Mouse (Mus musculus) hindbrain, embryonic 14.5 days (tissue): ENCODE measurements around the gene Slc48a1. TPM values are rescaled to one million over a fixed set of nuclear protein-coding genes. Genes with fewer than 3 reads are reported as not detected.

Experiments
- ATAC-seq: fragments of 200-750 bp; cut with Nextera tagmentation; 2 replicates; pipeline ENCODE4 v1.8.0; 2017; ENCODE audit warnings: moderate number of reproducible peaks, mild to moderate bottlenecking, moderate TSS enrichment, moderate library complexity; ENCODE audit not compliant: low FRiP score
- DNase-seq: peaks from one replicate; pipeline ENCODE4 v3.0.0-alpha.2; 2015; ENCODE audit warnings: low spot score
- H3K27ac ChIP-seq: fragments of 300-500 bp; sonication (generic); 2 replicates; pipeline ENCODE4 v1.5.1; 2014; ENCODE audit warnings: mild to moderate bottlenecking, moderate library complexity
- H3K27me3 ChIP-seq: fragments of 300-500 bp; sonication (generic); 2 replicates; pipeline ENCODE4 v1.6.1; 2014; ENCODE audit warnings: mild to moderate bottlenecking, low read length, mixed read lengths; ENCODE audit not compliant: control insufficient read depth, insufficient read depth
- H3K36me3 ChIP-seq: fragments of 300-500 bp; sonication (generic); replicated peaks from 2 replicates; pipeline ENCODE4 v1.6.1; 2014; ENCODE audit not compliant: control insufficient read depth, insufficient read depth
- H3K4me1 ChIP-seq: fragments of 300-500 bp; sonication (generic); replicated peaks from 2 replicates; pipeline ENCODE4 v1.6.1; 2014; ENCODE audit warnings: antibody characterized with exemption, low read length, mixed read lengths; ENCODE audit not compliant: control insufficient read depth, insufficient read depth
- H3K4me2 ChIP-seq: fragments of 300-500 bp; sonication (generic); replicated peaks from 2 replicates; pipeline ENCODE4 v1.6.1; 2014; ENCODE audit warnings: mild to moderate bottlenecking, moderate library complexity
- H3K4me3 ChIP-seq: fragments of 300-500 bp; sonication (generic); replicated peaks from 2 replicates; pipeline ENCODE4 v1.5.1; 2014; ENCODE audit warnings: mild to moderate bottlenecking, low read length
- H3K9ac ChIP-seq: fragments of 300-500 bp; sonication (generic); 2 replicates; pipeline ENCODE4 v1.6.1; 2014
- H3K9me3 ChIP-seq: fragments of 300-500 bp; sonication (generic); 2 replicates; pipeline ENCODE4 v1.6.1; 2016; ENCODE audit warnings: low read length; ENCODE audit not compliant: control insufficient read depth
- WGBS: fragments of 180-500 bp; shearing (Covaris S2); extraction: QIAGEN DNeasy Blood & Tissue Kit; methylation state at CpG from one replicate; pipeline ENCODE4 v1.1.7; 2014; 5-methylcytosine and 5-hydroxymethylcytosine counted together
- polyA plus RNA-seq: library from polyadenylated mRNA; unstranded; fragments of >200 nt; fragmentation: Nextera tagmentation; extraction: Ambion mirVana; gene quantifications from 2 replicates; pipeline ENCODE4 v1.2.1, GENCODE M21; 2014

The Slc48a1 gene
- polyA plus RNA-seq, 1 experiment from 2014 or later: 92.6 TPM

DNA sequence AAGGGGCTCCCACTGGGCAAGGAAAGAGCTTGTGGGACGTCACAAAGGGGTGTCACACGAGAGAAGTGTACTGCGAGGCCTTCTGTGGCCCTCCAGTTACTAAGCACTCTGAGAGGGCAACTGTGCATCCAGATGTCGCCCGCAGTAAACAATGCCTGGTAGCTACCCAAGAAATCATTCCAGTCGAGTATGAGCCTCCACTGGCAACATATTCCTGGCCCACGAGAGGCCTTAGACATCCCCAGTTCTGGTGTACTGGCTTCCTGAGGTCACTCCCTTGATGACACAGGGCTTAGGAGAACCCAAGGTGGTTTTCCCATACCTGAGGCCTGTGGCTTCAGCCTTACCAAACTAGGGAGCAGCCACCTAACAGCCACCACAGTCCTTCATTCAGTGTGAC is 34.6 kb downstream of the Slc48a1 start:
- Histone ChIP-seq H3K27me3 (no peaks in the 10 kb centered on the region), H3K4me1 (peaks cover 31% of the 10 kb centered on the region), H3K4me3 (no peak overlapping the region), H3K9me3 (no peaks in the 10 kb centered on the region), H3K4me2 (no peak overlapping the region), H3K9ac (peak overlapping the region; percentile 5; the same call in 1 of the 2 replicates), H3K36me3 (peaks cover 26% of the 10 kb centered on the region), H3K27ac (peak overlapping the region; percentile 75)
- ATAC-seq (no peak), DNase-seq (no peak)
- WGBS: 58% methylated on average over 7 of the region's 7 CpGs

DNA sequence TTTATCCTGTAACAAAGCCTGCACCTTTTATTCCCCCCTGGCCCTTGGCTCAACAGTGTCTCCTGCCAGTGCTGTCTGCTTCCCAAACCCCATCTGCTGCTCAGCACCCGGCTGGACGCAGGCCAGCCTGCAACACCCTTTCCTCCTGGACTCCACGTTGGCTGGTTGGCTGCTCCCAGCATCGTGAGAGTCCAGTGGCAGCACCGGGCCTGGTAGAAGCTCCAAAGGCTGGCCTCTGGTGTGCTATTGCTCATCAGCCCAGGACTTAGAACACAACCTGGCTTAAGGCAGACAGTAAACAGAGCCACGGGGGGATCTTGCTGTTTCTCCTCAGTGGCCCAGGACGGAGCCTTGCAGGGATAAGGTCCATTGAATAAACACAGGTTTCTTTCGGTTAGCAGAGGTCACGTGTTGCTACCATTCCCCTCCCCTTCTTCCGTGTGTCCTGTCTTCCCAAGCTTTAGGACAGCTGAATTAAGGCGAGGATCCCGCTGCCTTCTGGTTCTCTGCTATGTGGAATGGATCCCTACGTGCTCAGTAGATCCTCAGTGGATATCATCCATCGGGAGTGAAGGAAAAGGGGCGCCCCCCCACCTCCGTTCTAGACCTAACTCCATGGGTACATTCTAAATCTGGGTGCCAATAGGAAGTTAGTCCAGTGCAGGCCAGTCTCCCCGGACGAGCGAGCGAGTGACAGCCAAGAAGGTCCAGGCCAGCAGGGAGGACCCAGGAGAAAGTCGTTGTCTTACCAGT is 35.3 kb downstream of the Slc48a1 start:
- ATAC-seq (no peak), DNase-seq (no peak)
- Histone ChIP-seq H3K4me2 (no peak overlapping the region), H3K9me3 (no peaks in the 10 kb centered on the region), H3K27me3 (no peaks in the 10 kb centered on the region), H3K4me3 (no peak overlapping the region), H3K4me1 (peaks cover 31% of the 10 kb centered on the region), H3K27ac (peak overlapping the region; percentile 75; the same call in 1 of the 2 replicates), H3K36me3 (peaks cover 19% of the 10 kb centered on the region), H3K9ac (peak overlapping the region; percentile 5; the same call in 1 of the 2 replicates)
- WGBS: 52% methylated on average over 21 of the region's 21 CpGs

DNA sequence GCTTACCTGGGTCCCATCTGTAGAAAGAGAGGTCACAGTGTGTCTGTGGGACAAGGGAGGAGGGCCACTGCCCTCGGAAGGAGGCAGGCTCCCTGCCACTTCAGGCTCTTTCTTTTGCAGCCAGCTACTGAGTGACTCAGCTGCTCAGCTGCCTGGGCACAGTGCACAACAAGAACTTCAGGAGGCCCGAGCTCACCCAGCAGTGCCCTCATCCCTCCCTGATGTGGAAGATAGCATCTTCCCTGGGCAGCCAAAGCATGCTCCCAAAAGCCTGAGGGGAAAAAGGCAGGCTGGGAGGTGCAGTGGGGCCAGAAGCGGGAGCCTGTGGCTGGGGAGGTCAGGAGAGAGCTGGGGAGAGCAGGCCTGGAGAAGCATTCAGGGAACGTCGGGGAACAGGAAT is 36.4 kb downstream of the Slc48a1 start:
- H3K9me3 ChIP-seq: no peaks in the 10 kb centered on the region
- H3K27me3 ChIP-seq: no peaks in the 10 kb centered on the region
- WGBS: 53% methylated on average over 5 of the region's 5 CpGs
- H3K27ac ChIP-seq: no peak overlapping the region
- ATAC-seq (no peak), DNase-seq (no peak)
- peaks cover 10% of the 10 kb centered on the region for H3K36me3 ChIP-seq
- peaks cover 31% of the 10 kb centered on the region for H3K4me1 ChIP-seq
- no peak overlapping the region for H3K9ac ChIP-seq
- H3K4me3 ChIP-seq: no peak overlapping the region
- H3K4me2 ChIP-seq: no peak overlapping the region

DNA sequence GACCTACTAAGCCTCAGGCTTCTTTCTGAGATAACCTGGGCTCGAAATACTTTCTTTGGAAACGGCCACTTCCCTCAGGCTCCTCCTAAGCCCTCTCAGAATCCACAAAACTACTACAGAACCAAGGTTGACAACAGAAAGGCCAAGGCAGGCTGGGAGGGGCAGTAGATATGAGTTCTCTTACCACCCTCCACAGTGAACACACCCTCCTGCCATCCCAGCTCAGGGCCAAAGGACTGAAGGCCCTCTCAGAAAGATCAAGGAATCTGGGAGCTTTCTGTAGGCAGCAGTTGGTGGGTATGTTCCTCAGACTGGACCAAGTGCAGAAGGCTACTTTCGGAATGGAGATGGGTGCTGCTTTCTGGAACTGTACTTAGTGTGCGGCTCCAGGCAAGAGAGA is 36.9 kb downstream of the Slc48a1 start:
- DNase-seq: no peak
- Histone ChIP-seq H3K4me3 (no peak overlapping the region), H3K36me3 (peaks cover 5% of the 10 kb centered on the region), H3K4me1 (peaks cover 31% of the 10 kb centered on the region), H3K9ac (no peak overlapping the region), H3K9me3 (no peaks in the 10 kb centered on the region), H3K4me2 (no peak overlapping the region), H3K27ac (no peak overlapping the region), H3K27me3 (no peaks in the 10 kb centered on the region)
- WGBS: 97% methylated on average over 4 of the region's 4 CpGs
- no peak for ATAC-seq

DNA sequence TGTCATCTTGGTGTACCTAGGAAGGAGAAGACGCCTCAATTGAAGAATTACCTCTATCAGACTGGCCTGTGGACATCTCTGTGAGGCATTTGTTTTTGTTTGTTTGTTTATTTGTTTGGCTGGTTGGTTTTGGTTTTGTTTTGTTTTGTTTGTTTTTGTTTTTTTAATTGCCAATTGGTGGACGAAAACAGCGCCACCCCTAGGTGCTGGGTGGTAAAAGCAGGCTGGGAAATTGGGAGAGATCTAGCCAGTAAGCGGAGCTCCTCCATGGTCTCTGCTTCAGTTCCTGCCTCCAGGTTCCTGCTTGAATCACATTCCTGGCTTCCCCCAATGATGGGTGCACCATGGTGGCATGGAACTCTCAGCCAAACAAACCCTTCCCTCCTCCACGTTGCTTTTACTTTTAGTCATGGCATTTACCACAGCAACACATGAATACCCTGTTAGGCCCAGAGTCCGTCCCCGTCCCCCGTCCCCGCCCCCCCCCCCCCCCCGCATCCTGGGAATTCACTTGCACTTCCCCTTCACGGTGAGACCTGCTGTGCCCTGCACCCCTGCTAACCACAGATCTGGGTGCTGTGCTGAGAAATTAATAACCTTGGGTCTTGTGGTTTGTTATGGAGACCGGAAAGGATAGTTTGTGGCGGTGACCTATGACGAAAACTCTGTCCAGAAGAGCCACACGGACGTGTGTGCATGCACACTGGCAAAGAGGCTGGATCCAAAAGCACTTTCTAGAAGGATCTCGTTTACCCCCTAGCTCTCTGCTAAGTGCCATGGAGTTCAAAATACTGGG is 38.1 kb downstream of the Slc48a1 start:
- H3K4me1 ChIP-seq: peaks cover 31% of the 10 kb centered on the region
- no peak overlapping the region for H3K9ac ChIP-seq
- DNase-seq: no peak
- no peak overlapping the region for H3K4me3 ChIP-seq
- no peak for ATAC-seq
- no peak overlapping the region for H3K4me2 ChIP-seq
- no peaks in the 10 kb centered on the region for H3K27me3 ChIP-seq
- H3K27ac ChIP-seq: no peak overlapping the region
- no peaks in the 10 kb centered on the region for H3K36me3 ChIP-seq
- H3K9me3 ChIP-seq: no peaks in the 10 kb centered on the region
- WGBS: 91% methylated on average over 17 of the region's 17 CpGs

DNA sequence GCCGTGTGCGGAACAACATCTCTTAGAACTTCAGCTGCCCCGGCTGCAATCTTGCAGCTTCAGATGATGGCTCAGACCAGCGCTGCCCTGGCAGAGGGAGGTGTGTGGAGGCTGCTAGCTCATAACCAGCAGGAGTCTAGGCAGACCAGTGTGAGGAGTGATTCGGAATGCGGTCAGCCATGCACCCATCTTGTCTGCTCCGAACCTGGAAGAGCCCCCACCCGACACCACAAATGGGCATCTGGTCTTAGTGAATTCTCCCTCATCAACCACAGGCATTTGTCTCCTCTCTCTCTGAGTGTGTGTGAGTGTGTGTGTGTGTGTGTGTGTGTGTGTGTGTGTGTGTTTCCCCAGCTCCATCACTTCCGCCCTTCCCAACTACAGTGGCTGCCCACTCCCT is 41.6 kb downstream of the Slc48a1 start:
- Histone ChIP-seq H3K27ac (no peak overlapping the region), H3K4me1 (peaks cover 20% of the 10 kb centered on the region), H3K4me2 (no peak overlapping the region), H3K36me3 (no peaks in the 10 kb centered on the region), H3K9ac (no peak overlapping the region), H3K27me3 (no peaks in the 10 kb centered on the region), H3K9me3 (no peaks in the 10 kb centered on the region), H3K4me3 (no peak overlapping the region)
- 82% methylated on average over 9 of the region's 9 CpGs for WGBS
- ATAC-seq (no peak), DNase-seq (no peak)

DNA sequence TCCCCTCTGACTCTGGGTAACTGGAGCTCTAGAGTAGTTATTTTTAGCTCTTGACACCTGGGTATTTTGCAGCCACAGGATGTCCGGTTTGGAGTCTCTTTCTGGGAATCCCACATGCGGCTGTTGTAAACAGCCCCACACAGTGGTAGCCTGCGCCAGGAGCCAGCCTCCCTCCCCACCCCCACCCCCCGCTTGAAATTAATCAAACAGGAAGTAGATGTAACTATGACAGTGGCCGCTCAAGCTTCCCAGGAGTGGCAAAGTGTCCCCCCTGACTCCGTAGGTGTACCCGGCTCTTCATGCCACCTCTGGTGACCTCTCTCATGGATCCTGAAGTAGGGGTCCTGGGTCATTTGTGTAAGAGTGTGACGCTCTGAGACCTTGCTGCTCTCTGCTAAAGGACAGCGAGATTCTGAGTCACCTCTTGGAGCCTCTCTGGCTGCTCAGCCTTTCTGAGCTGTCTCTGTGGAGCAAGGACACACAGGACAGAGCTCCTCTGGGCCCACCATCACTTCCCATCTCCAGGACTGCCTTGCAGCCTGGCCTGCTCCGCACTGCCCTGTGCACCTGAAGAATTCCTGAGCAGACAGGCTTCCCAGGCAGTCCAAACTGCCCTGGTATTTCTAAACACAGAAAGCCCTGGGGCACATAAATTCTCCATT is 43.1 kb downstream of the Slc48a1 start:
- H3K9me3 ChIP-seq: no peaks in the 10 kb centered on the region
- no peak overlapping the region for H3K27ac ChIP-seq
- H3K4me2 ChIP-seq: no peak overlapping the region
- H3K4me1 ChIP-seq: peaks cover 34% of the 10 kb centered on the region
- no peak for ATAC-seq
- 69% methylated on average over 10 of the region's 10 CpGs for WGBS
- no peaks in the 10 kb centered on the region for H3K27me3 ChIP-seq
- H3K36me3 ChIP-seq: 0 out of 2 replicates have a peak, but pooled peaks cover 2% of the 10 kb centered on the region
- no peak overlapping the region for H3K4me3 ChIP-seq
- H3K9ac ChIP-seq: no peak overlapping the region
- DNase-seq: no peak

DNA sequence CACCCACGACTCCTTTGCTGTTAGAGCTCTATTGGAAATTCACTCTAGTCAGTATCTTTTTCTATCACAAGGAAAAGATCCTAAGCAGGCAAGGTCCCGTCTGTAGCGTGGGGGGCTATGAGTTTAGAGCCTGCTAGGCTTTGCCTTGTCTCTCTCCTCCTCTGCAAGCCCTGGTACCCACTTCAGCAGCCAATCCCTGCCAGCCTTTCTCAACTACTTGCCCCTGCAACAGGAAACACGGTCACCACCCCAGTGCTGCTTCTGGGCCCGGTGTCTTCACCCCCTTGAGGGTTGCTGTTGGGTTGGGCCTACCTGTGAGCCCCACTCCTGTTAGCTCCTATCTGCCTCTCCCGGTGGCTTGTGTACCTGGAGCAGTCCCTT is 43.7 kb downstream of the Slc48a1 start:
- Histone ChIP-seq H3K27me3 (no peaks in the 10 kb centered on the region), H3K9me3 (no peaks in the 10 kb centered on the region), H3K4me1 (peaks cover 36% of the 10 kb centered on the region), H3K36me3 (0 out of 2 replicates have a peak, but pooled peaks cover 4% of the 10 kb centered on the region), H3K27ac (no peak overlapping the region), H3K4me2 (no peak overlapping the region), H3K4me3 (no peak overlapping the region), H3K9ac (no peak overlapping the region)
- no peak for ATAC-seq
- WGBS: 81% methylated on average over 6 of the region's 6 CpGs
- DNase-seq: no peak
